Mouse (Mus musculus) myocyte (in vitro differentiated cells): ENCODE measurements around the gene Nfya.

Experiments used
- MYOD1 ChIP-seq, 3 experiments: IDR thresholded peaks; one replicate each; pipeline ENCODE4 v1.6.1; 2011; ENCODE audit warnings: control low read depth in 2 of 3, low read depth in 2 of 3, mild to moderate bottlenecking in 2 of 3, moderate library complexity in 1 of 3; ENCODE audit not compliant: insufficient read length in 2 of 3, control insufficient read depth in 1 of 3
- POLR2A ChIP-seq: IDR thresholded peaks from one replicate; pipeline ENCODE4 v1.6.1; 2011; ENCODE audit warnings: low read depth, mild to moderate bottlenecking, control low read depth, moderate library complexity; ENCODE audit not compliant: insufficient read length

DNA sequence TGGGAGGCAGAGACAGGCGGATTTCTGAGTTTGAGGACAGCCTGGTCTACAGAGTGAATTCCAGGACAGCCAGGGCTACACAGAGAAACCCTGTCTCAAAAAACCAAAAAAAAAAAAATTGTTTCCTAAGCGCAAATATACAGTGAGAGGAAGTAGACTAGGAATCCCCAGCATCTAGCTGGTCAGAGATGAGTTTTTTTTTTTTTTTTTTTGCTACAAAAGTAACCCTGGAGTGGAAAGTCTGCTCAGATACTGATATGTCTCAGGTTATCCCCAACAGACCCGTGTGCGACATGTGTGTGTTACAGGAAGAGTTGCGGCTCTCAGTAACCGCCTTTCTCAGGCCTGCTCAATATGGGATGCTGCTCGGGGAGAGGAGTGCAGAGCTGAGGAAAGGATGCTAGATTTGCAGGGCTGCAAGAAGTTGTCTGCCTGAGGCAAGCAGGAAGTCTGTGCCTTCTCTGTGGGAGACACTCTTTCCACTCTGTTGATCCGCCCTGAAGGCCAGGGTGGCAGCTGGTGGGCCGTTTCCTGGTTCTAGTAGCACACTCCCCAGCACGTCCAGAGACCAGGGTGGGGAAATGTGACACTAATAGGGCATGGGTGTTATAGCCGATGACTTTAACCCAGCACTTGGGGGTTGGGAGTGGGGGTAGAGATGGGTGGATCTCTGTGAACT is 18.3 kb upstream of the Nfya start:
- TF ChIP-seq POLR2A = no peak
- no peak for TF ChIP-seq MYOD1 (IDR thresholded peaks at IDR 0.05; ENCODE audit: control insufficient read depth in 1 of 3, insufficient read length in 2 of 3, low read depth in 2 of 3)
